Mouse (Mus musculus) brain, embryonic 18.5 days (tissue): Measurements from ENCODE around the gene Fblim1.

Experiments used
- DNase-seq: peaks from one replicate; pipeline ENCODE4 v3.0.0-alpha.2; 2012; ENCODE audit warnings: low read depth, low spot score

The Fblim1 gene

GRCm38 (mm10) chr4:141540844-141541243, 65.1 kb downstream of the Fblim1 start:
- no peak for DNase-seq

GRCm38 (mm10) chr4:141539213-141539767, 66.6 kb downstream of the Fblim1 start:
- DNase-seq, result no peak

GRCm38 (mm10) chr4:141538408-141539212, 67.3 kb downstream of the Fblim1 start, which contains the start of gene Spen:
Gene Spen (minus strand): TSS chr4:141538597.
- peak; percentile 88 for DNase-seq

GRCm38 (mm10) chr4:141537706-141538407, 68.0 kb downstream of the Fblim1 start:
- no peak for DNase-seq

- no peak for DNase-seq
These were observed 68.7 kb downstream of the Fblim1 start for GRCm38 (mm10) chr4:141537226-141537610.

- DNase-seq, result no peak
These were observed 69.3 kb downstream of the Fblim1 start for GRCm38 (mm10) chr4:141536291-141537225.

- DNase-seq, result no peak
These were observed 70.8 kb downstream of the Fblim1 start for GRCm38 (mm10) chr4:141534947-141535680.

GRCm38 (mm10) chr4:141530979-141531378, 74.9 kb downstream of the Fblim1 start:
- no peak for DNase-seq

- no peak for DNase-seq
These were observed 77.0 kb downstream of the Fblim1 start for GRCm38 (mm10) chr4:141528938-141529337.

- DNase-seq, result no peak
These were observed 78.8 kb downstream of the Fblim1 start for GRCm38 (mm10) chr4:141526936-141527650.
